15 mouse cellular contexts compared by ENCODE assay signal in genomic region chr10:123135818-123136217, GRCm38 (mm10). TPM values are rescaled to one million over a fixed set of nuclear protein-coding genes. Genes with fewer than 3 reads are reported as not detected.
DNase-seq lines count a peak whose midpoint lies in the region; ATAC-seq and TF ChIP-seq lines count a peak whose summit lies in the region.
"Had no signal": no experiment of that assay in that cellular context is flagged by ENCODE, and none has a peak within 500 bp of the region (broad histone marks: within the 10 kb centered on the region; RNA-seq: fewer than 3 reads in every experiment).

No protein-coding gene starts in this region.

- TF ChIP-seq EP300 in heart, adult 2 months (IDR thresholded peaks at IDR 0.05; ENCODE audit: insufficient read depth, low read depth, low read length), result no peak
- TF ChIP-seq EP300 in heart, postnatal 0 days (IDR thresholded peaks at IDR 0.05; ENCODE audit: low read depth), result no peak

- no peak for TF ChIP-seq CTCF in heart, adult 2 months (IDR thresholded peaks at IDR 0.05)
- TF ChIP-seq CTCF in heart, postnatal 0 days (IDR thresholded peaks at IDR 0.05; ENCODE audit: low read depth), result no peak
- TF ChIP-seq CTCF in cerebellum, adult 2 months (IDR thresholded peaks at IDR 0.05; ENCODE audit: borderline replicate concordance, insufficient read depth, low read depth, low read length), result no peak

- H3K9ac ChIP-seq in heart, embryonic 15.5 days, result no peak overlapping the region
- no peak overlapping the region for H3K9ac ChIP-seq in heart, adult 2 months (ENCODE audit: low read depth, low read length)
- no peak overlapping the region for H3K9ac ChIP-seq in lung, embryonic 16.5 days (ENCODE audit: low read length)
- H3K9ac ChIP-seq in heart, postnatal 0 days (replicated peaks; ENCODE audit: low read depth, low read length), result no peak overlapping the region
- H3K9ac ChIP-seq in midbrain, embryonic 13.5 days (replicated peaks), result 0 out of 2 replicates have a peak overlapping the region, but pooled peaks have one; percentile 28
- no peak overlapping the region for H3K9ac ChIP-seq in intestine, embryonic 16.5 days (ENCODE audit: low read depth, low read length)
- H3K9ac ChIP-seq: neural tube, embryonic 12.5 days had no signal

- intact Hi-C loops in heart, adult 2 months (cut with DNase I), result no loop called here

- H3K27me3 ChIP-seq in heart, embryonic 15.5 days, result no peaks in the 10 kb centered on the region
- H3K27me3 ChIP-seq in heart, adult 2 months (ENCODE audit: control insufficient read depth, insufficient read depth, low read length), result no peaks in the 10 kb centered on the region
- H3K27me3 ChIP-seq in lung, embryonic 16.5 days (ENCODE audit: control insufficient read depth, insufficient read depth, low read depth, low read length), result no peaks in the 10 kb centered on the region
- H3K27me3 ChIP-seq in heart, postnatal 0 days (ENCODE audit: control insufficient read depth, insufficient read depth, low read length), result no peaks in the 10 kb centered on the region
- H3K27me3 ChIP-seq in midbrain, embryonic 13.5 days, result no peaks in the 10 kb centered on the region
- H3K27me3 ChIP-seq in intestine, embryonic 16.5 days (replicated peaks; ENCODE audit: control insufficient read depth, insufficient read depth, low read length), result no peaks in the 10 kb centered on the region
- no peaks in the 10 kb centered on the region for H3K27me3 ChIP-seq in cerebellum, adult 2 months (ENCODE audit: control insufficient read depth, insufficient read depth, low read length)
- H3K27me3 ChIP-seq: megakaryocyte, embryonic 14.5 days; neural tube, embryonic 12.5 days had no signal

- H3K27ac ChIP-seq in heart, embryonic 15.5 days, result no peak overlapping the region
- no peak overlapping the region for H3K27ac ChIP-seq in heart, adult 2 months
- H3K27ac ChIP-seq in lung, embryonic 16.5 days (ENCODE audit: low read length), result no peak overlapping the region
- no peak overlapping the region for H3K27ac ChIP-seq in heart, postnatal 0 days (ENCODE audit: low read depth)
- peak overlapping the region; percentile 44 for H3K27ac ChIP-seq in midbrain, embryonic 13.5 days
- no peak overlapping the region for H3K27ac ChIP-seq in intestine, embryonic 16.5 days (ENCODE audit: low read length)
- no peak overlapping the region for H3K27ac ChIP-seq in cerebellum, adult 2 months (ENCODE audit: insufficient read depth, low read length)
- H3K27ac ChIP-seq: neural tube, embryonic 12.5 days had no signal

- ATAC-seq in heart, embryonic 15.5 days (replicated peaks; ENCODE audit: insufficient number of reproducible peaks, insufficient read depth, low FRiP score, low read depth), result peak; percentile 60
- peak; percentile 64; the same call in 1 of the 2 replicates for ATAC-seq in lung, embryonic 16.5 days (ENCODE audit: low read depth)
- peak; percentile 44; the same call in 1 of the 2 replicates for ATAC-seq in heart, postnatal 0 days (ENCODE audit: insufficient read depth, low read depth)
- peak; percentile 80 for ATAC-seq in midbrain, embryonic 13.5 days
- ATAC-seq in intestine, embryonic 16.5 days, result no peak

- no peak for DNase-seq in heart, adult 2 months
- no peak for DNase-seq in lung, postnatal 25 days (ENCODE audit: low spot score)
- no peak for DNase-seq in heart, postnatal 0 days (ENCODE audit: low spot score)
- no peak for DNase-seq in cerebellum, adult 2 months
- DNase-seq: cerebellum, adult 9-11 months; gastrocnemius, postnatal 36 days; liver; spleen, adult 18-20 months; thymus, adult 18-20 months had no signal

- peaks cover 2% of the 10 kb centered on the region; the same call in 1 of the 2 replicates for H3K79me2 ChIP-seq in heart, adult 2 months (replicated peaks; ENCODE audit: control insufficient read depth, insufficient read depth, low read length)

- 65% methylated on average over 10 of the region's 10 CpGs for WGBS in heart, embryonic 15.5 days
- 47% methylated on average over 10 of the region's 10 CpGs for WGBS in heart, adult 2 months
- WGBS in lung, embryonic 16.5 days, result 61% methylated on average over 10 of the region's 10 CpGs
- 63% methylated on average over 10 of the region's 10 CpGs for WGBS in heart, postnatal 0 days
- WGBS in midbrain, embryonic 13.5 days, result 44% methylated on average over 10 of the region's 10 CpGs
- WGBS in intestine, embryonic 16.5 days, result 62% methylated on average over 10 of the region's 10 CpGs
- 47% methylated on average over 10 of the region's 10 CpGs for WGBS in cerebellum, adult 2 months

- H3K4me1 ChIP-seq in heart, embryonic 15.5 days (replicated peaks), result 0 out of 2 replicates have a peak, but pooled peaks cover 3% of the 10 kb centered on the region
- H3K4me1 ChIP-seq in heart, adult 2 months (ENCODE audit: control insufficient read depth, insufficient read depth, low read length), result no peaks in the 10 kb centered on the region
- H3K4me1 ChIP-seq in lung, embryonic 16.5 days (replicated peaks; ENCODE audit: control insufficient read depth, insufficient read depth, low read length), result no peaks in the 10 kb centered on the region
- H3K4me1 ChIP-seq in heart, postnatal 0 days (ENCODE audit: control insufficient read depth, insufficient read depth), result no peaks in the 10 kb centered on the region
- H3K4me1 ChIP-seq in midbrain, embryonic 13.5 days (replicated peaks), result peaks cover 6% of the 10 kb centered on the region
- H3K4me1 ChIP-seq in intestine, embryonic 16.5 days (ENCODE audit: control insufficient read depth, insufficient read depth, low read length), result no peaks in the 10 kb centered on the region
- H3K4me1 ChIP-seq in cerebellum, adult 2 months (ENCODE audit: control insufficient read depth, insufficient read depth, low read length), result no peaks in the 10 kb centered on the region
- H3K4me1 ChIP-seq: neural tube, embryonic 12.5 days had no signal

- H3K9me3 ChIP-seq in heart, embryonic 15.5 days (replicated peaks), result no peaks in the 10 kb centered on the region
- no peaks in the 10 kb centered on the region for H3K9me3 ChIP-seq in lung, embryonic 16.5 days (ENCODE audit: control insufficient read depth, low read length)
- no peaks in the 10 kb centered on the region for H3K9me3 ChIP-seq in heart, postnatal 0 days (replicated peaks; ENCODE audit: control insufficient read depth, low read length)
- no peaks in the 10 kb centered on the region for H3K9me3 ChIP-seq in midbrain, embryonic 13.5 days
- no peaks in the 10 kb centered on the region for H3K9me3 ChIP-seq in intestine, embryonic 16.5 days (ENCODE audit: control insufficient read depth, low read length)
- H3K9me3 ChIP-seq: megakaryocyte, embryonic 14.5 days; neural tube, embryonic 12.5 days had no signal

- no peak for TF ChIP-seq POLR2A in heart, adult 2 months (IDR thresholded peaks at IDR 0.05; ENCODE audit: insufficient read depth, low read depth, low read length)
- TF ChIP-seq POLR2A in cerebellum, adult 2 months (IDR thresholded peaks at IDR 0.05; ENCODE audit: borderline replicate concordance, insufficient read depth, low read length), result no peak

- H3K4me2 ChIP-seq in heart, embryonic 15.5 days, result no peak overlapping the region
- no peak overlapping the region for H3K4me2 ChIP-seq in lung, embryonic 16.5 days (ENCODE audit: low read depth, low read length)
- H3K4me2 ChIP-seq in heart, postnatal 0 days (ENCODE audit: low read depth, low read length), result no peak overlapping the region
- 0 out of 2 replicates have a peak overlapping the region, but pooled peaks have one; percentile 6 for H3K4me2 ChIP-seq in midbrain, embryonic 13.5 days (replicated peaks)
- no peak overlapping the region for H3K4me2 ChIP-seq in intestine, embryonic 16.5 days (ENCODE audit: low read depth, low read length)
- H3K4me2 ChIP-seq: neural tube, embryonic 12.5 days had no signal

- peaks cover 24% of the 10 kb centered on the region for H3K36me3 ChIP-seq in heart, embryonic 15.5 days
- no peaks in the 10 kb centered on the region; the same call in 1 of the 2 replicates for H3K36me3 ChIP-seq in heart, adult 2 months (ENCODE audit: control insufficient read depth, insufficient read depth, low read length)
- H3K36me3 ChIP-seq in lung, embryonic 16.5 days (ENCODE audit: control insufficient read depth, insufficient read depth, low read length), result peaks cover 9% of the 10 kb centered on the region; the same call in 1 of the 2 replicates
- H3K36me3 ChIP-seq in heart, postnatal 0 days (replicated peaks; ENCODE audit: control insufficient read depth, insufficient read depth, low read length), result peaks cover 24% of the 10 kb centered on the region
- H3K36me3 ChIP-seq in midbrain, embryonic 13.5 days, result peaks cover 35% of the 10 kb centered on the region
- H3K36me3 ChIP-seq in intestine, embryonic 16.5 days (ENCODE audit: control insufficient read depth, insufficient read depth, low read length), result 0 out of 2 replicates have a peak, but pooled peaks cover 5% of the 10 kb centered on the region

- H3K4me3 ChIP-seq in heart, embryonic 15.5 days, result no peak overlapping the region
- no peak overlapping the region for H3K4me3 ChIP-seq in heart, adult 2 months
- H3K4me3 ChIP-seq in lung, embryonic 16.5 days (ENCODE audit: low read length), result no peak overlapping the region
- H3K4me3 ChIP-seq in heart, postnatal 0 days (ENCODE audit: low read depth, low read length), result no peak overlapping the region
- no peak overlapping the region for H3K4me3 ChIP-seq in midbrain, embryonic 13.5 days (replicated peaks)
- H3K4me3 ChIP-seq in intestine, embryonic 16.5 days (ENCODE audit: low read length), result no peak overlapping the region
- no peak overlapping the region for H3K4me3 ChIP-seq in cerebellum, adult 2 months (replicated peaks; ENCODE audit: insufficient read depth, low read depth, low read length)
- H3K4me3 ChIP-seq: megakaryocyte, embryonic 14.5 days; neural tube, embryonic 12.5 days had no signal

RNA-seq across cellular contexts. Expression of gene Mon2, which starts 59.5 kb away (rescaled TPM):
- 16.5 and 22.6 TPM in 2 replicates for polyA plus RNA-seq in heart, embryonic 15.5 days (2015; fragmentation: Nextera tagmentation; extraction: Ambion mirVana)
- 10 to 100 TPM; 35.7 to 39.5 TPM for total RNA-seq in heart, adult 2 months (2021)
- polyA plus RNA-seq in heart, adult 2 months (2012; rRNA removed), result 29.0 and 33.7 TPM in 2 replicates
- polyA plus RNA-seq in lung, embryonic 16.5 days (2015; fragmentation: Nextera tagmentation; extraction: Ambion mirVana), result 16.2 and 19.3 TPM in 2 replicates
- 35.0 and 62.0 TPM in 2 replicates for total RNA-seq in heart, postnatal 0 days (2014; rRNA removed; ENCODE audit: low replicate concordance)
- polyA plus RNA-seq in heart, postnatal 0 days (2015; fragmentation: Nextera tagmentation; extraction: Ambion mirVana), result 14.3 and 15.2 TPM in 2 replicates
- polyA plus RNA-seq in midbrain, embryonic 13.5 days (2015; fragmentation: Nextera tagmentation; extraction: Ambion mirVana), result 26.9 and 29.6 TPM in 2 replicates
- polyA plus RNA-seq in intestine, embryonic 16.5 days (2015; fragmentation: Nextera tagmentation; extraction: Ambion mirVana), result 11.7 and 13.4 TPM in 2 replicates
- polyA plus RNA-seq in cerebellum, adult 2 months (2012; rRNA removed), result 64.1 and 67.2 TPM in 2 replicates
